Mouse (Mus musculus): Measurements from ENCODE around the gene Gsto2.

- TF ChIP-seq CTCF (IDR thresholded peaks at IDR 0.05; ENCODE audit: low read depth): no peak
- TF ChIP-seq EP300 (IDR thresholded peaks at IDR 0.05; ENCODE audit: low read depth): no peak
Measured at GRCm38 (mm10) chr19:47881538-47881937, 16.2 kb downstream of the Gsto2 start.

Data from liver, postnatal 0 days (tissue).